Mouse (Mus musculus): ENCODE data around the gene Ryr3. TPM values are rescaled to one million over a fixed set of nuclear protein-coding genes. Genes with fewer than 3 reads are reported as not detected.
"Not testable (repeated sequence)": the region's sequence is repeated elsewhere in the genome, so short reads cannot be mapped to it uniquely, and the experiment has no call there.

Ryr3 gene
- polyA plus RNA-seq, 1 experiment from 2014 or later, result 6.2 TPM

GRCm38 (mm10) chr2:113119080-113119479 is 97.8 kb downstream of the Ryr3 start:
- Histone ChIP-seq H3K27ac (ENCODE audit: low read length) (no peak overlapping the region), H3K4me2 (ENCODE audit: low read length) (no peak overlapping the region), H3K4me3 (ENCODE audit: low read depth, low read length) (no peak overlapping the region), H3K27me3 (ENCODE audit: control insufficient read depth, insufficient read depth, low read depth, low read length) (no peaks in the 10 kb centered on the region), H3K36me3 (ENCODE audit: control insufficient read depth, insufficient read depth, low read length) (no peaks in the 10 kb centered on the region), H3K9ac (ENCODE audit: low read depth, low read length) (no peak overlapping the region), H3K9me3 (replicated peaks; ENCODE audit: control insufficient read depth, low read length, poor library complexity, severe bottlenecking) (no peaks in the 10 kb centered on the region), H3K4me1 (ENCODE audit: control insufficient read depth, insufficient read depth, low read length) (no peaks in the 10 kb centered on the region)
- no peak for ATAC-seq
- WGBS, result 85% methylated on average over 1 of the region's 1 CpGs

DNA sequence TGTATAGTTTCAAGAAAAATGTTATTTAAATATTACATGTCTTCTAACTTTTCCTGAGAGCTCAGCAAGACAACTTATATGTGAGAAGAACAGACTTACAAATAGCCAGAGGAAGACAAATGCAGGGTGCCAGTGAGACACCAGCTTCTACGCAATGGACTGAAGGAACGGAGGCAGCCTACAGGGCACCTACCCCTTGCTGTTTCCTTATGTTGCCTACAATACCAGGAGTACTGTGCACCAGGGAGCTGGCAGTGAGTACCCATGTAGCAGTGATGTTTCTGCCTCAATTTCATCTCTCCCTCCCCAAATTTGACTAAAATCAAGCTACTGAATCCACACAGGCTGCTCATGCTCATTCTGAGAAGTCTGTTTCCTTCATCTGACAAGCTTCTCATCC is 100.1 kb downstream of the Ryr3 start:
- Histone ChIP-seq H3K9ac (ENCODE audit: low read depth, low read length) (no peak overlapping the region), H3K4me1 (ENCODE audit: control insufficient read depth, insufficient read depth, low read length) (no peaks in the 10 kb centered on the region), H3K4me2 (ENCODE audit: low read length) (no peak overlapping the region), H3K36me3 (ENCODE audit: control insufficient read depth, insufficient read depth, low read length) (no peaks in the 10 kb centered on the region), H3K27me3 (ENCODE audit: control insufficient read depth, insufficient read depth, low read depth, low read length) (no peaks in the 10 kb centered on the region), H3K4me3 (ENCODE audit: low read depth, low read length) (no peak overlapping the region), H3K27ac (ENCODE audit: low read length) (no peak overlapping the region), H3K9me3 (replicated peaks; ENCODE audit: control insufficient read depth, low read length, poor library complexity, severe bottlenecking) (no peaks in the 10 kb centered on the region)
- ATAC-seq, result no peak
- 97% methylated on average over 2 of the region's 2 CpGs for WGBS

DNA sequence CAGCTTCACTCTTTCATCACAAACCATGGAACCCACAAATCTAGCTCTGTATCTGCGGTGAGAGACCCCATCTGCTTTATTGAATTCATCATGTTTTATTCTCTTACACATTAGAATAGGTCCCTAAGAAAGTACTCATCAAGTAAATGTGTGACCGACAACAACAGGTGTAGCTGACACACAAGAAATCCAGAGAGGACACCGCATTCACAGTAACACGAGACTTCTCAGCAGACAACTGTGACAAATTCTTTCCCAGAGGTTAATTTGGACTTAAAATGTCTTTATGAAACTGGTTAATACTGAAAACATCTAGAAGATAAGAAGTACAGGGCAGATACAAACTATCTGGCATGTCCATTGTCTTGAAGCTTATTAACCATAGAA is 101.0 kb downstream of the Ryr3 start:
- H3K36me3 ChIP-seq (ENCODE audit: control insufficient read depth, insufficient read depth, low read length), result no peaks in the 10 kb centered on the region
- no peak for ATAC-seq
- H3K27ac ChIP-seq (ENCODE audit: low read length), result no peak overlapping the region
- no peaks in the 10 kb centered on the region for H3K9me3 ChIP-seq (replicated peaks; ENCODE audit: control insufficient read depth, low read length, poor library complexity, severe bottlenecking)
- 95% methylated on average over 4 of the region's 4 CpGs for WGBS
- H3K4me2 ChIP-seq (ENCODE audit: low read length), result no peak overlapping the region
- H3K4me1 ChIP-seq (ENCODE audit: control insufficient read depth, insufficient read depth, low read length), result no peaks in the 10 kb centered on the region
- H3K9ac ChIP-seq (ENCODE audit: low read depth, low read length), result no peak overlapping the region
- no peak overlapping the region for H3K4me3 ChIP-seq (ENCODE audit: low read depth, low read length)
- no peaks in the 10 kb centered on the region for H3K27me3 ChIP-seq (ENCODE audit: control insufficient read depth, insufficient read depth, low read depth, low read length)

- Histone ChIP-seq H3K27ac (ENCODE audit: low read length) (no peak overlapping the region), H3K9me3 (replicated peaks; ENCODE audit: control insufficient read depth, low read length, poor library complexity, severe bottlenecking) (no peaks in the 10 kb centered on the region), H3K36me3 (ENCODE audit: control insufficient read depth, insufficient read depth, low read length) (no peaks in the 10 kb centered on the region), H3K4me3 (ENCODE audit: low read depth, low read length) (no peak overlapping the region), H3K9ac (ENCODE audit: low read depth, low read length) (no peak overlapping the region), H3K4me1 (ENCODE audit: control insufficient read depth, insufficient read depth, low read length) (no peaks in the 10 kb centered on the region), H3K4me2 (ENCODE audit: low read length) (no peak overlapping the region), H3K27me3 (ENCODE audit: control insufficient read depth, insufficient read depth, low read depth, low read length) (no peaks in the 10 kb centered on the region)
- no peak for ATAC-seq
- 84% methylated on average over 4 of the region's 4 CpGs for WGBS
These were observed 101.5 kb downstream of the Ryr3 start for GRCm38 (mm10) chr2:113115248-113115896.

- Histone ChIP-seq H3K27ac (ENCODE audit: low read length) (no peak overlapping the region), H3K4me1 (ENCODE audit: control insufficient read depth, insufficient read depth, low read length) (no peaks in the 10 kb centered on the region), H3K4me3 (ENCODE audit: low read depth, low read length) (no peak overlapping the region), H3K4me2 (ENCODE audit: low read length) (no peak overlapping the region), H3K9me3 (replicated peaks; ENCODE audit: control insufficient read depth, low read length, poor library complexity, severe bottlenecking) (no peaks in the 10 kb centered on the region), H3K36me3 (ENCODE audit: control insufficient read depth, insufficient read depth, low read length) (no peaks in the 10 kb centered on the region), H3K9ac (ENCODE audit: low read depth, low read length) (no peak overlapping the region), H3K27me3 (ENCODE audit: control insufficient read depth, insufficient read depth, low read depth, low read length) (no peaks in the 10 kb centered on the region)
- 90% methylated on average over 6 of the region's 6 CpGs for WGBS
- ATAC-seq, result no peak
These were observed 112.3 kb downstream of the Ryr3 start for GRCm38 (mm10) chr2:113104609-113105008.

DNA sequence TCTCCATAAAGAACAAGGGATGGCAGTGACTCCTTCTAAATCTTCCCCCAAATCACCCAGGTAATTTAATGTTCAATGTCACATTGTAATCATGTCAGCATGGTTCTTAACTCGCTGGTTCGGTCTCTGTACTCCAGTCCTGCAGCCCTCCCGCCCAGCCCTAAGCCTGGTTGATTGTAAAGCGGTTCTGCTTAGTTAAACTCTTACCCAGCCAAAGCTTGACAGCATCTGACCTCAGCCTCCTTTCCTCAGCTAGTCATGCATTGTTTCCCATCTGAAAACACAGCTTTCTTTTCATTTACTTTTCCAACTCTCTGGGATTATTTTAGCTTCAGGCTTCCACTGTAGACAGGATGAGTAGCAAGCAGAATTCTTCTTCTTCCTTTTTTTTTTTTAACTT is 121.7 kb downstream of the Ryr3 start:
- Histone ChIP-seq H3K9ac (ENCODE audit: low read depth, low read length) (no peak overlapping the region), H3K27ac (ENCODE audit: low read length) (no peak overlapping the region), H3K36me3 (ENCODE audit: control insufficient read depth, insufficient read depth, low read length) (no peaks in the 10 kb centered on the region), H3K4me2 (ENCODE audit: low read length) (no peak overlapping the region), H3K9me3 (replicated peaks; ENCODE audit: control insufficient read depth, low read length, poor library complexity, severe bottlenecking) (no peaks in the 10 kb centered on the region), H3K27me3 (ENCODE audit: control insufficient read depth, insufficient read depth, low read depth, low read length) (no peaks in the 10 kb centered on the region), H3K4me3 (ENCODE audit: low read depth, low read length) (no peak overlapping the region), H3K4me1 (ENCODE audit: control insufficient read depth, insufficient read depth, low read length) (no peaks in the 10 kb centered on the region)
- ATAC-seq, result no peak
- WGBS, result 62% methylated on average over 4 of the region's 4 CpGs

DNA sequence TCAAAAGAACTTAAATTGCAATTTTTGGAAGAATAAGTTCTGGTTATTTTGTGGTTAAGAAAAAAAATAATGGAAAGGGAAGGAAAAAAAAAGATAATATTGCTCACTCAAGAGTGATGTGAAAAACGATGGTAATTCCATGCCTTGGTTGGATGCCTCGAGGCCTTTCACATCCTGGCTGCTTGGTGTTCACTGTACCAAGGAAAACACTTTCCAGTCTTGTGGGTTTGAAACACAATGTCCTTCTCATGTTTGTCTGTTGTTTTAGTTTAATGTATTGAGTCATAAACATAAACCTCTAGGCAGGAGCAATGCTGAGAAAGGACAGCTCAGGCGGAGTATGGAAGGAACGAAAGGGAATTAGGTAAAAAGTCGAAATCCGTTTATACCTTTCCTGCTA is 122.8 kb downstream of the Ryr3 start:
- H3K9me3 ChIP-seq (replicated peaks; ENCODE audit: control insufficient read depth, low read length, poor library complexity, severe bottlenecking), result no peaks in the 10 kb centered on the region
- no peaks in the 10 kb centered on the region for H3K4me1 ChIP-seq (ENCODE audit: control insufficient read depth, insufficient read depth, low read length)
- 95% methylated on average over 6 of the region's 6 CpGs for WGBS
- no peak overlapping the region for H3K27ac ChIP-seq (ENCODE audit: low read length)
- H3K4me2 ChIP-seq (ENCODE audit: low read length), result no peak overlapping the region
- no peak overlapping the region for H3K9ac ChIP-seq (ENCODE audit: low read depth, low read length)
- ATAC-seq, result no peak
- H3K27me3 ChIP-seq (ENCODE audit: control insufficient read depth, insufficient read depth, low read depth, low read length), result no peaks in the 10 kb centered on the region
- no peaks in the 10 kb centered on the region for H3K36me3 ChIP-seq (ENCODE audit: control insufficient read depth, insufficient read depth, low read length)
- no peak overlapping the region for H3K4me3 ChIP-seq (ENCODE audit: low read depth, low read length)

DNA sequence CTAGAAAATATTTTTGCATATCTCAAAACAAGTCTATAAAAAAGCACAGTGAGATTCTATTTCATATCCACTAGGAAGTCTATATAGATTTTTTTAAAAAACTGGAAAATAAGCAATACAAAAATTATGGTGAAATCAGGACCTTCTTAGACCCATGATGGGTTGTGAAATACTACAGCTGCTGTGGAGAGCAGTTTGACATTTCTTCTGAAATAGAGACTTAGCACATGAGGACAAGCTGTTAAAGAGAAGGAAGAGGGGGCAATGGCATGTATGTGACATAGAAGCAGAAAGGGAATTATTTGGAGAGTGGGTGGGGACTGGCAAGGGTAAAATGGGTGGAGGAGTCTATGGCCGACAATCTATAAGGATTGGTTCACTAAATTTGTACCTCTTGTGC is 124.1 kb downstream of the Ryr3 start:
- Histone ChIP-seq H3K36me3 (ENCODE audit: control insufficient read depth, insufficient read depth, low read length) (no peaks in the 10 kb centered on the region), H3K4me1 (ENCODE audit: control insufficient read depth, insufficient read depth, low read length) (no peaks in the 10 kb centered on the region), H3K9ac (ENCODE audit: low read depth, low read length) (no peak overlapping the region), H3K4me2 (ENCODE audit: low read length) (no peak overlapping the region), H3K4me3 (ENCODE audit: low read depth, low read length) (no peak overlapping the region), H3K27ac (ENCODE audit: low read length) (no peak overlapping the region), H3K27me3 (ENCODE audit: control insufficient read depth, insufficient read depth, low read depth, low read length) (no peaks in the 10 kb centered on the region), H3K9me3 (replicated peaks; ENCODE audit: control insufficient read depth, low read length, poor library complexity, severe bottlenecking) (no peaks in the 10 kb centered on the region)
- WGBS, result 78% methylated on average over 1 of the region's 1 CpGs
- no peak for ATAC-seq

DNA sequence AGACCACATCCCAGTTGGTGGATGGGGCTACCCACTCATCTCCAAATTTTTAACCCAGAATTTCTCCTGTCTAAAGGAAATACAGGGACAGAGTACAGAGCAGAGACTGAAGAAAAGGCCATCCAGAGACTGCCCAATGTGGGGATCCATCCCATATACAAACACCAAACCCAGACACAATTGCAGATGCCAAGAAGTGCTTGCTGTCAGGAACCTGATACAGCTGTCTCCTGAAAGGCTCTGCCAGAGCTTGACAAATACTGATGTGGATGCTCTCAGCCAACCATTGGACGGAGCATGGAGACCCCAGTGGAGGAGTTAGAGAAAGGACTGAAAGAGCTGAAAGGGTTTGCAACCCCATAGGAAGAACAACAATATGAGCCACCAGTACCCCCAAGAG is 125.6 kb downstream of the Ryr3 start:
- not testable (repeated sequence) for H3K4me3 ChIP-seq (ENCODE audit: low read depth, low read length); ATAC-seq; H3K9ac ChIP-seq (ENCODE audit: low read depth, low read length); H3K4me1 ChIP-seq (ENCODE audit: control insufficient read depth, insufficient read depth, low read length); H3K4me2 ChIP-seq (ENCODE audit: low read length); H3K36me3 ChIP-seq (ENCODE audit: control insufficient read depth, insufficient read depth, low read length); H3K27ac ChIP-seq (ENCODE audit: low read length); H3K9me3 ChIP-seq (replicated peaks; ENCODE audit: control insufficient read depth, low read length, poor library complexity, severe bottlenecking); H3K27me3 ChIP-seq (ENCODE audit: control insufficient read depth, insufficient read depth, low read depth, low read length)
- WGBS, result 91% methylated on average over 1 of the region's 1 CpGs
